Mouse (Mus musculus) ES-CJ7 (cell line): Measurements from ENCODE around the gene Wdr20.
"Not testable (repeated sequence)": the region's sequence is repeated elsewhere in the genome, so short reads cannot be mapped to it uniquely, and the experiment has no call there.

Experiments
- DNase-seq: peaks from one replicate; pipeline ENCODE4 v3.0.0; 2011; ENCODE audit warnings: low read depth, low spot score

The Wdr20 gene

DNA sequence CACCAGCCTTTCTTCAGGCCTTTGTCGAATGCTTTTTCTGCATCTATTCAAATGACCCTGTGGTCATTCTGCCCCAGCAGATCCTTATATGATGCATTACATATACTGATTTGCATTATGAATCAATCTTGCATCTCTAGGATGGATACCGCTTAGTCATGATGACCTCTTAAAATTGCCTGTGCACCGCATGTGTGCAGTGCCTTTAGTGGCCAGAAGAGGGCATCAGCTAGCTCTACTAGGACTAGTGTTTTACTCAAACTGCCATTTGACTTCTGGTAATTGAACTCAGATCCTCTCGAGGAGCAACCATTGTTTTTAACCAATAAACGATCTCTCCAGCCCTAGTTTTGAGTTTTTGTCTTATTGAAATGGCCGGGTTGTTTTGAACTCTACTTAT lies 24.0 kb upstream of the Wdr20 start:
- peak; percentile 81 for DNase-seq

DNA sequence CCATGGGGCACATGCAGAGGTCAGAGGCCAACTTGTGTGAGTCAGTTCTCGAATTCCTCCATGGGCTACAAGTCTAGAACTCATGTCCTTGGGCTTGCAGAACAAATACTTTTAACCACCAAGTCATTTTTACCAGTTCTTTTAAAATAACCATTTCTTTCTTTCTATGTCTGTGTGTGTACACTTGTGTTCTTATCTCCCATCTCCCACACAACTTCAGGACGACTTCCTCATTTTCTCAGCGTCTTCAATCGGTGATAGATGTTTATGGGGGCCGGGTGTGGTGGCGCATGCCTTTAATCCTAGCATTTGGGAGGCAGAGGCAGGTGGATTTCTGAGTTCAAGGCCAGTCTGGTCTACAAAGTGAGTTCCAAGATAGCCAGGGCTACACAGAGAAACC lies 23.5 kb upstream of the Wdr20 start:
- DNase-seq = no peak

DNA sequence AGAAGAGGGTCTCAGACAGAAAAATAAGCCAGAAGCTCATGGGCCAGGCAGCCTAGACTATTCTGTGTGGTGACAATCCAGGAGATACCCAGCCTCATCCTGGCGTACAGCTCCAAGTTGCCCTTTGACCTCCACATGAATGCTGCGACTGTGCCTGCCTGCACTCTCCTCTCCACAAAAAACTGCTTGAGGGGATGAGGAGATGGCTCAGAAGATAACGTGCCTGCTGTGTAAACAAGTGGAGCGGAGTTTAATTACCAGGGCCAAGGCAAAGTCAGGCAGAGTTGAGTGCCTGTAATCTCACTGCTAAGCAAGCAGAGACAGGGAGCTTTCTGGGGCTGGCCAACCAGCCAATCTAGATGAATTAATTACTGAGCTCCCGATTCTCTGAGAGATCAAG lies 21.7 kb upstream of the Wdr20 start:
- DNase-seq = no peak

DNA sequence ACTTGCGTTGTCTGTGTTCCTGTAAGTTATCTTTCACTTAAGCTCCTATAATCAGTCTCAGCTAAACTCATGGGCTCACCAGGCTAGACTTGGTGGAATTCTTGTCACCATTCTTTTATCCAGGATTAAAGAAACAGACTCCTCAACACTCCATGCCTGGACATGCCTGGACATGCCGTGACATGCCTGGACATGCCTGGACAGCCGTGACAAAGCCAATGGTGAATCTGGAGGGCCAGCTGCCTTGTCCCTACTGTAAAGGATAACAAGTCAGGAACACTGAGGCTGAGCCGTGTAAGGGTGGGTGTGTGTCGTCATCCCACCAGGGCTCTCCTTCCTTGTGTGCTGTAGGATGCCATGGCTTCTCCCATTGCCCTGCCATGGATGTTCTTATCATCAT lies 12.7 kb upstream of the Wdr20 start:
- no peak for DNase-seq

DNA sequence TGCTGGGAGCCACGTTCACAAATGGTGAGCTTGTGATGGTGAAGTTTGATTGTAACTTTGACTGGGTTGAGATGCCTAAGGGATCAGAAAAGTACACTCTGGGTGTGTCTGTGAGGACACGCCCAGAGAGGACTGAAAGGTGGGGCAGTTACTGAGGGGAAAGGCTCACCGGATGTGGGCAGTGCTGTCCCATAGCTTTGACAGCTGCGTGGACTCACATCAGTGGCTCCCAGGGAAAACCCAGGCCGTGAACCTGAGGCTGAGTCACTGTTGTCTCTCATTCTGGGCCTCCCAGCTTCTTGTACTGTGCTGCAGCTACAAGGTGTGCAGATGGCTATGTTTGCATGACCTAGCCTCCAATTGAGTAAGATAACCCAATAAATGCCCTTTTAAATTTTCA lies 12.3 kb upstream of the Wdr20 start:
- DNase-seq = no peak

DNA sequence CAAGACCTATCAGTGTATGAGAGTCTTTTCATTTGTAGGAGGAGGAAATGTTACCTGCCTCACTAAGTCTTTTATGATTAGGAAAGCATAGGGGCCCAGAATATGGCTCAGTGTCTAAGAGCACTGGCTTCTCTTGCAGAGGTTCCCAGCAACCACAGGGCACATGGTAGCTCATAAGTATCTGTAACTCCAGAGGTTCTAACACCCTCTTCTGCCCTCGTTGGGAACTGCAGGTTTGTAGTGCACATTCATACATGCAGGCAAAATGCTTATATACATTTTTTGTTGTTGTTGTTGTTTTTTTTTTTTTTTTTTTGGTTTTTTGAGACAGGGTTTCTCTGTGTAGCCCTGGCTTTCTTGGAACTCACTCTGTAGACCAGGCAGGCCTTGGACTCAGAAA lies 11.3 kb upstream of the Wdr20 start:
- peak; percentile 63 for DNase-seq

DNA sequence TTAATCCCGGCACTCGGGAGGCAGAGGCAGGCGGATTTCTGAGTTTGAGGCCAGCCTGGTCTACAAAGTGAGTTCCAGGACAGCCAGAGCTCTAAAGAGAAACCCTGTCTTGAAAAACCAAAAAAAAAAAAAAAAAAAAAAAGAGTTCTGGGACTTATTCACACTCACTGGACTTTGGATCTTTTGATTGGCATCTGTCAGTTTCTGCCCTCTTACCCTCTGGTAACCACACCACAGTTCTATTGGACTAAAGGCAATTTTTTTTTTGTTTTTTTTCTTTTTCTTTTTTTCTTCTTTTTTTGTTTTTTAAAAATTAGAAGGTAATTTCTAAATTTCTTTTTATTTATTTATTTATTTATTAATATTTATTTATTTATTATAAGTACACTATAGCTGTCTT lies 4.5 kb upstream of the Wdr20 start:
- DNase-seq = not testable (repeated sequence)

DNA sequence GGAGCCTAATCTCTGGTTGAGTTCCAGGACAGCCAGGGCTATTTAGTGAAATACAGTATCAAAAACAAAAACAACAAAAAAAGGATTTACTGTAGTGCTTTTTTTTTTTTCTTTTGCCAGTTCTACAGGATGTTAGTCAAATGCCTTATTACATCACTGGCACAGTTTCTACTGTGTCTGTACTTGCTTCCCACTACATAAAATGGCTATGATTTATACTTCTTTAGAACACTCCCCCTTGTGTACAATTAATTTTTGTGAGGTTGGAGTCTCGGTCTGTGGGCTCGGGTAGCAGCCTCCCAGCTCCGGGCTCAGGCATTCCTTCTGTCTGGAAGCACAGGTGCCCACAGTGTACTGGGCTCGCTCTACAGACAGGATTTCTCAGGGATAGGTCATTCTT lies 1.1 kb upstream of the Wdr20 start:
- no peak for DNase-seq

DNA sequence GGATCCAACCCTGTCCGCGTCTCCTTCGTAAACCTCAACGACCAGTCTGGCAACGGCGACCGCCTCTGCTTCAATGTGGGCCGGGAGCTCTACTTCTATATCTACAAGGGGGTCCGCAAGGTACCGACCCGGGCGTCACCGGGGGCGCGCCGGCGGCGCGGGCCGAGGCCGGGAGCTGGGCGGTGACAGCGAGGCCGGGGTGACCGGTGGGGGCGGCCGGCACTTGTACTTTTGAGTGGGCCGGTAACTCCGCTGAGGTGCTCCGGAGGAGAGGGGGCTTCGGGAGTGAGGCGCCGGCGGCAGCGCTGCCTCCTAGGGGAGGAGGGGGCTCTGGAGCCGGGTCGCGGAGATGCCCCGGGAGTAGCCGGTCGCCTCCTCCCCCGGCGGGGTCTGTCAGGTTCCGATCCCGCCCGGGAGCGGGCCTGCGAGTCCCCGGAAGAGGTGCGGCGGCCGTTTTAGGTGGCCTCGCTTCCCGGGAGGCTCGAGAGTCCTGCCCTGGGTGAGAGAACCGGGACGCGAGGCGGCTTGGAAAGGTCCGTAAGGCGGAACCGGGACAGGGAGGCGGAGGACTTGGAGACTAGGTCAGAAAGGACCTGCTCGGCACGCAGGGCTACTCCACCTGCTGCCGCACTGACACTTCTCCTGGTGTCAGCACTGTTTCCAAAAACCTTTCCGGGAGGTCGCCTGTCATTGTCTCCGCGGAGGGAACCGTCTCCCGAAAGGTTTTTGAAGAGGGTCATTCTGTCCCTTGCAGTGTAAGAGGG lies 596 bp downstream of the Wdr20 start:
- no peak for DNase-seq

DNA sequence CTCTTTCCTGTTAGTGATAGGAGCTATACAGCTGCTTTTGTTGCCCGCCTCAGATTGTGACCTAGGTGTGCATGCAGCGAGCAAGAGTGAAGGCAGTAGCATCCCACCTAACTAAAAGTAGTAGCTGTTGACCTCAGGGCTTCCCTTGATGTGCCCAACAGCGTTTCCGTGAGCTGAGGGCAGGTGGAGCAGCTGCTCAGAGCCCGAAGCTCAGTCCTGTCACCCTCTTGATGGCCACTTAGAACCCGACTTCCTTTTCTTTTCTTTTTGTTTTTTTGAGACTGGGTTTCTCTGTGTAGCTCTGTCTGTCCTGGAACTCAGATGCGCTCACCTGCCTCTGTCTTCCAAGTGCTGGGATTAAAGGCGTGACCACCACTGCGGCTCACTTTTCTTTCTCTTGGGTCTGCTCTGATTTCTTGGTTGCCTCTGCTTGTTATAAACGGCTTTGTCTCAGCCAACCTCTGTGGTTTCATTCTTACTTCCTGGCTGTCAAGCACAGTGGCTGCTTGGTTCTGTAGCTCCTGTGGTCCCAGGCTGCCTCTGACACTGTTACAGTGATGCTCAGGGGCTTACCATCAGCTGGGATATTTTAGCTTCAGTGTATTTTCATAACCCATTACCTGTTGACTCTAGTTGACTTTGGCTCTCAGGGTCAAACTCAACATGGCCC lies 13.2 kb downstream of the Wdr20 start:
- DNase-seq = no peak

DNA sequence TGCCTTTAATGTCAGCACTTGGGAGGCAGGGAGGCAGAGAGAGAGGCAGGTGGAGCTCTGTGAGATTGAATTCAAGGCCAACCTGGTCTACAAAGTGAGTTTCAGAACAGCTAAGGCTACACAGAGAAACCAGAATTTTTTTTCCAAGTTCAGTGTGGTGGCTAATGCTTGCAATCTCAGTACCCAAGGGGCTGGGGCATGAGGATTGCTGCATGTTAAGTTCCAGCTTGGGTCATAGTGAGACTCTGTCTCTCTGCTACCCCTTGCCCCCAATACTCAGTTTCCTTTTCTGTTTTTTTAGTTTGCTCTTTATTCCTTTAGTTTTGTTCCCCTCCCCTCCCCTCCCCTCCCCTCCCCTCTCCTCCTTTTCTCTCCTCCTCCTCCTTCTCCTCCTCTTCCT lies 15.0 kb downstream of the Wdr20 start:
- DNase-seq = no peak

DNA sequence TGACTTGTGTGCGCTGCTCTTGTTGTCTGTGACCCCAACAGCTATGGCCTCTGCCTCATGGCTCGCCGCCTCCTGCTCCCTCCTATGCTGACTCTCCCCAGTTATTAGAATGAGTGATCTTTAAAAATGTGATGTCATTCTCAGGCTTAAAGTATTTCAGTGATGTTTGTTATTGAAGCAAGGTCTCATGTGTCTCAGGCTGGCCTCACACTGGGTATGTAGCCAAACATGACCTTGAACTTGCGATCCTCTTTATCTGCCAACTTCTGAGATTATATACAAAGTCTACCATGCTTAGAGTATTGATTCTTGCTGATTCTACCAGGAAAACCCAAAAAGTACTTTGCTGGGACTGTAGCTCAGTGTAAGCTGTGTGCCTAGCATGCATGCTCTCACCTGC lies 16.2 kb downstream of the Wdr20 start:
- DNase-seq = no peak

DNA sequence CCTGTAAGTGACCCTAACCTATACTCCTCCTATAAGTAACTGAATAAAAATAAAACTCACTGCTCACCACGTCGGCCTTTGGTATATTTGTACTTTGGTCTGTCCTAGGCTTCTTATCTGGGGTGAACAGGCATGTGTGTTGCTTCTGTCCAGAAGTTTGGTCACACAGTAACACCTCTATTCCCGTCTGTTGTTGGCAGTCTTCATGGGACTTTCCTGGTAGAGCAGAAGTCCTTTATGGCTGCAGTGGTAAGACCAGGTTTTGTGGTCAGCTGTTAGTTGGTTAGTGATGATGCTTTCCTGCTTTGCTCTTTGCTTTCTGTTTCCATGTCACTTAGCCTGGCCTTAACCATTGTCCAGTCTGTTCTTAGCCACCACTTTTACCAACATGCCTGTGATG lies 19.4 kb downstream of the Wdr20 start:
- no peak for DNase-seq

DNA sequence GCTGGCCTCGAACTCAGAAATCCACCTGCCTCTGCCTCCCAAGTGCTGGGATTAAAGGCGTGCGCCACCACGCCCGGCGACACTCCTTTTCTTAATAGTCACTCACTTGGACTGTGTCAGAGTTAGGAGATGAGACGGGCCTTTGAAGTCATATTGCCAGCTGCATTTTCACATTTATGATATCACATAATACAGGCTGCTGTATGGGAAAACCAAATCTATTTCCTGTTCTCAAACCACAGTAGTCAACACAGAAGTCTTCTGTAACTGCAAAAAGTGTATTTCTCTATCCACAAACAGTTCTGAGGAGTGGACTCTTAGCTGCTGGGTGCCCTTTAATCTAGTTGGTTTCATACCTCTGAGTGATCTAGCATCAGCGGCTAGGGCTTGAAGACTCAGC lies 21.2 kb downstream of the Wdr20 start:
- no peak for DNase-seq

DNA sequence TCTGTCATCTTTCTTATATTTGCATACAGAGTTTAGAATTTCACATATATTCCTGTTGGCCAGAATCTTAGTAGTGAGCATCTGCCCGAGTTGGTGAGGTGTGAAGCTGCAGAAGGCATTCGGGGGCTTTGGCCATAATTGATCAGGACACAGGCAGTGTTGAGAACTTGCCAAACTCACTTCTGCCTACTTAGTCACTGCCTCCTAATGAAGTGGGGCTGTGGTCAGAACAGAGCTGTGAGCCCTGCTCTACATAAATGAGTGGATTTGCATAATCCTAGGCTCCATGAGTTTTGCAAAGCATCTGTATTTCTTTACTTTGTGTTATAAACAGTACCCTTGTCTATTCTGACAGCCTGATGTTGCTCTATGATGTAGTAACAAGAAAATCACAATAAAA lies 24.6 kb downstream of the Wdr20 start:
- no peak for DNase-seq

DNA sequence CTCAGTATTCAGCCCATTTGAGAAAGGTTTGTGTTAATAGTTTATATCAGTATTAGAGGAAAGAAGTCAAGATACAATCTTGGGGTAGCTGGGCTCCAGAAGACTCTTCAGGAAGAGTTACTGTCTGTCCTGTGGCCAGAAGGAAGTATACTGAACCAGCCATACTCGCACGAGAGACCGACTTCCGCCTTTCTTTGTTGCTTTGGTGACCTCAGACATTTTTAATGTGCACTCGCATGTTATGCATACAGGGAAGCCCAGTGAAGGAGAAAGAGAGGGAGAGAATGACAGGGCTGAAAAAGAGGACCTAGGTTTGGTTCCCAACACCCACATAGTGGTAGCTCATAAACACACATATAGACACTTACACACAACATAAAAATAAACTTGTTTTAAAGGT lies 26.8 kb downstream of the Wdr20 start:
- no peak for DNase-seq

DNA sequence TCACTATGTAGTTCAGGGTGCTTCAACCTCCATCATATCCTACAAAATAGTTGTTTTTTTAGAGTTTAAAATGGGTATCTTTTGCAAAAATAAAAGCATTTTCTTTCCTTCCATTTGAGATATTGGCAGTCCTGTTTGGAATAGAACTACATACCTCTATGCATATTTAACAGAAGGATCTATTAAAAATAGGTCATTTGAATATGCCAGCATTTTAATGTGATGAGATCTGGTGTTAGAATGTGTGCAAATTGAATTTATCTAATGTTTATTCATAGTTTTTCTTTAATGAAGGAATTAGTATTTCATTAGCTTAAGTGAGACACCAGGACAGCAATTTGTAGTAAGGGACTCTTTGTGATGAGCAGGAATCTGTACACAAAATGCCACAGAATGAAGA lies 30.8 kb downstream of the Wdr20 start:
- DNase-seq = no peak

DNA sequence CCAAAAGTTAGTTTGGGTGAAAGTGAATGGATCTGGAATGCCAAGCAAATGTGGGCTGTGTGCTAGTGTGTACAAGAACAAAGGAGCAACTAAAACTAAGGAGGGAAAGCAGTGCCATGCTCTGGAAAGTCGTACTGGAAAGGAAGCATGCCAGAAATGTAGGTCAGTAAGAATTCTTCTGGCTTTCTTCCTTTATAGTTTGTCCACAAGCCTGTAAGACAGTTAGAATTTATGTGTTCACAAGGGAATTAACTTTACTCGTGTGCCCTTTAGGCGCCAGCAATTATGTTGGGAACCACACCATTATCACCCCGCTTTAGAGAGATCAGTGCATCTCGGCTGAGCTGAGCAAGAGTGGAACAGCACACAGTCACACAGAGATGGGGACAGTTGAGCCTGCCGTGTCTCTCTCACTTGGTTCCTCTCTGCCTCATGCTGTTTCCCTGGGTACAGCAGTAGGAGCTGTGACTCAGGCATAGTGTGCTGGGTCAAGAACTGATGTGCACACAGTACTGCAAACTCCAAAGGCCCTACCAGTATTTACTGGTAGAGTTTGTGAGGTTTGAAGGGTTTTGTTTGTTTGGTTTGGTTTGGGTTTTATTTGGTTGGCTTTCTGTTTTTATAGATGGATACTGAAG lies 32.0 kb downstream of the Wdr20 start:
- no peak for DNase-seq

DNA sequence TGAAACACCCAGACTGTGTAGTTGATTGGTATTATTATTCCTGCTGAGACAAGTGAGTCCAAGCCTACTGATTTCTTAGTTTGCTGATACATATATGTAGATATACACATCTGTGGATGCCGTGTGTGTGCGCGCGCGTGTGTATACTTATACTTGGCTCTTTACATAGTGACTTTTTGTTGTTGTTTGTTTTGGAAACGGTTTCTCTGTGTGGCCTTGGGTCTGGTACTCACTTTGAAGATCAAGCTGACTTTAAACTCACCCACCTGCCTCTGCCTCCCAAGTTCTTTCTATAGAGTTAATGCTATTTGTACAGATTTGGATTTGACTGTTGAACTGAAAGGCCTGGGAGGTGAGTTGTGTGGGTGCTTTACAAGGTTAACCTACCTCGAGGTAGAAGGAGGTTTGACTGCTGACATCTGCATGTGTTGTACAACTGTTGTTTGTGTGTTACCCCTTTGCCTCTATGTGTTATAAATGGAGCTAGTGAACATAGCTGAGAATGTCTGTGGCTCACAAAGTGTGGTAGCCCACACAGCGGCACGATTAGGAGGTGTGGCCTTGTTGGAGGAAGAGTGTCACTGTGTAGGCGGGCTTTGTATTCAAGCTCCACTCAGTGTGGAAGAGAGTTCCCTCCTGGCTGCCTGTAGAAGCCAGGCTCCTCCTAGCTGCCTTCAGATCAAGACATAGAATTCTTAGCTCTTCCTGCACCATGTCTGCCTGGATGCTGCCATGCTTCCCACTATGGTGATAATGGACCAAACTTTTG lies 32.9 kb downstream of the Wdr20 start:
- DNase-seq = no peak

DNA sequence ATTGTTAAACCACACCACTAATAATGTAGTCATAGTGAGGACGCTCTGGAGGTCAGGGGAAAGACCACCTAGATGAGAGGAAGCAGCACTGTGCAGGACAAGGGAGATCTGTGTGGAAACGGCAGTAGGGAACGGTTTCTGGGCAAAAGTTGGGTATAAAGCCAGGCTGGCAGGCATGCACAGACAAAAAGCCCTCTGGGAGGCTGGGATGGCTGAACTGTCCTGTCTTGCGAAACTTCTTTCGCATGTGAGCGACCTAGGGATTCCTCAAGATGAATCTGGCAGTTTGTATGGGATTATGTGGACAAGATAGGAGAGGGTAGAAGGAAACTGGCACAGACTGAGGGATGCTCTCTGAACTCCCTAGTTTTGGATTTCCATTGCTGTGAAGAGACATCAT lies 34.2 kb downstream of the Wdr20 start:
- no peak for DNase-seq

DNA sequence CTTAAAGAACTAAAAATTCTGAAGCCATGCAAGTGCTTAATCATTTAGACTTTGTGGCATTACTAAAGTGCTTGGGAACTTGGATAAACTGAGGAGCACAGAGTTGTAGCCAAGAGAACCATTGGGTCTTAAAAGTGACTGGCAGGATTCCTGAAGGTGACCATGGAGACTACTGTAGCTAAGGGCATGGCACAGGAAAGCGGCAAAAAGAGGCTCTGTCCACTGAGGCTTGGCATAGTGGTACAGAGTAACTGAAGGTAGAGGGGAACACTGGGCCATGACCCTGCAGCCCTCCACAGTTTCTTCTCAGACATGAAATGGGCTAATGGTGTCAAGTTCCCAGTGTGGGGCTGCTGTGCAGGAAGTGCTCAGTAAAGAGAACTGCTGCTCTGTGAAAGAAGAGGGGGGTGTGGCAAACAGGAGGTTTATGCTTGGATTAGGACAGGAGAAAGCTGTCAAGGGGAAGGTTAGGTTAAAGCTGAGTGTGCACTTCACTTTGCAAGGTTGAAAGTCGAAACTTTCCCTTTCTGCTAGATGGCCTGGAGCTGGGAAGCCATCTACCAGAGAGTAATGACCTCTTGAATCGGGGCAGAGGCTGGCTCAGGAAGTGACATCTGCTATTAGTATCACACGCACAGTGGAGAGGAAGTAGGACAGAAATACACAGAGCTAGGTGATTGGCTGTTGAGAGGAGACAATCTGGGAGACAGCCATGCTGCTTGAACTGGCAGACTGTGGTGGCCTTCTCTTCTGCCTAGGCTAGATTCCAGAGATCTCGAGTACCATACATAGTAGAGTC lies 38.1 kb downstream of the Wdr20 start:
- DNase-seq = no peak

DNA sequence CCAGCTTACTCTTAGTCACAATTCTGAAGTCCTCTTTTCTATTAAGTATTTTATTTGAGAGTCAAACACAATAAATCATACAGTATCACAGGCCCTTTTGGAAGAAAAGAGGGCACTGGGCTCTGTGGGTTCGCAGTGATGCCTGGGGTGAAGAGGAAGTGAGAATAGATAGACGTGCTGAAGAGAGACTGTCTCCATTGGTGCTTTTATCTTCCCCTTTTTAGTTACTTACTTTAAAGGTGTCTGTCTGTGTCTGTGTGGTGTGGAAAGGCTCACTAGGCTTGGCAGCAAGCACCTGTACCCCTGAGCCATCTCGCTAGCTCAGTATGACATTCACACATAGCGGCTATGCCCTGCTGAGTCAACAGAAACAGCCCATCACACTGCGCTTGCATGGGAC lies 40.1 kb downstream of the Wdr20 start:
- DNase-seq = no peak
